Mouse (Mus musculus): ENCODE measurements around the gene Gkn1.
A peak's percentile ranks its signal among the peaks of the same experiment; 100 is the strongest.

The Gkn1 gene

DNA sequence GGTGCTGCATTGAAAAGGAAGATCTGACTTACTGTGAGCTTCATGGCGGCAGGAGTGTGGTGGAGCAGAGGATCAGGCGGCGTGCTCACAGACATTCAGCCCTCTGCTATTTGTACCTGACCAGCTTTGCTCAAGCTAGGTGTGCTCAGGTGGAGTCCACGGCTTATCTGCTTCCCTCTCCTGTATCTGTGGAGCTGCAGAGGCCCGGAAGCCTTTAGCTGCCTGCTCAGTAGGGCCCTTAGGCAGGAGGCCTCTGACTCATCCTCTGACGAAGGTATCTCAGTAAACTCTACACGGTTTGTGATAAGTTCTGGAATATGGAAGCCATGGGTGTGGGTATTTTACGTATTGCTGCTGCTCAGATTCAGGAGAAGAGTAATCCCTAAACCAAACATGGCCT is at the start of gene Gkn1:
Gene Gkn1 (minus strand): TSS at position 114 of the 400 bp plus-strand sequence.
- no peak for DNase-seq (ENCODE audit: low read depth)

DNA sequence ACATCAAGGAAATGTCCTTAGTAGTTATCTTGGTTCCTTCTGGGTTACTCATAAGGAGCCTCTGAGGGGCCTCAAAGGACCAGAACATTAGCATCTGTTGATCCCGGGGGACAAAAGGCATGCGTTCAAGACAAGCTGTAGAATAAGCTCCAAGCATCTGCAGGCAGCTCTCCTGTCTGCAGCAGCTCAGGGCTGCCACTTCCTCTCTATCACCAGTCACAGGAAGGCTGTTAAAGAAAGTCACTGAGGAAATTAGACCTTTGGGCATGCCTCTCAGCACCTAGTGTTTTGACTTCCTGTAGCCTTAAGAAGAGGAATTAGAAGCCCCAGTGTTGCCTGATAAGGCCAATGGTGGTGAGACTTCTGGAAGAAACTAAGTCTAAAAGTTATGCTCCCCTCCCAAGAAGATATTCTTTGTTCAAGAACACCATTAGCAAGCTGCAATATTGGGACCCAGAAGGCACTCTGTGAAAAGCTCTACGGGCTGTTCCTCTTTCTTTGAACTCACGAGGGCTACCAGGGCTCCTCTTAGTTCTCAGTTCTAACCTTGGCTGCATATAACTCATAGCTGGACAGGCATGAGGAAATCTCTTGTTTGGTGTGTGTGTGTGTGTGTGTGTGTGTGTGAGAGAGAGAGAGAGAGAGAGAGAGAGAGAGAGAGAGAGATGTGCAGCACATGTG is 49.3 kb upstream of the Gkn1 start:
- DNase-seq (ENCODE audit: low read depth), result peak; percentile 65

DNA sequence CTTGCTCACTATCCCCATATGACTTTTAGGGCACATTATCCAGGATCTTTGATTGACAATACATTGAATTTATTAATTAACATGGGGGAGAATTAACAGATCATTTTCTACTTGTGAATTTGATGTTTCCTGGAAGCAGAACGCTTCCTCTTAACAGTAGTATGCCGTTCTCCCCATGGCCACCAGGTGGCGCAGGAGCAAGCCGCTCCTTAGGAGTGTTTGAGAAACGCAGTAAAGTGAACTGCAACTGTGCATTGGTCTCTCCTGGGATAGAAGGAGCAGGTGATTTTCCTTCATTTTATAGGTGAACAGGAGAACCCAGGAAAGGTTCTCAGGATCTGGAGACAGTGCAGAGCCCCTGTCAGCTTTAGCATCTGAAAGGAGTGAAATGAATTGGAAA is 48.4 kb upstream of the Gkn1 start:
- peak; percentile 88 for DNase-seq (ENCODE audit: low read depth)

DNA sequence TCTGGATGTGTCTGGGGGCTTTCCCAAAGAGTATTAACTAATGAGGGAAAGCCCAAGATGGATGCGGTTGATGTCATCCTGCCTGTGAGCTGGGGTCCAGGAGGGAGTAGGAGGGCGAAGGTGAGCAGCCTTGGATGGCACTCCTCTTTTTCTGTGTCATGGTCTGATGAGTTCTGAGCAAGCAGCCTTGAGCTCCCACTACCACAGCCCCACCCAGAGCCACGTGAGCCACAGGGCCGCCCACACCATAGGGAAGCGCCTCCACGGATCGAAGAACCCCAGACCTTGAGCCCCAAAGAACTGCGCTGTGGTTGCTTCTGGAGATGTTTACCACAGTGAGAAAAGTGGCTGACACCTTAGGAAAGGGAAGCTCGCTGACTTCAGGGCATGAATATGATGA is 44.0 kb upstream of the Gkn1 start:
- no peak for DNase-seq (ENCODE audit: low read depth)

DNA sequence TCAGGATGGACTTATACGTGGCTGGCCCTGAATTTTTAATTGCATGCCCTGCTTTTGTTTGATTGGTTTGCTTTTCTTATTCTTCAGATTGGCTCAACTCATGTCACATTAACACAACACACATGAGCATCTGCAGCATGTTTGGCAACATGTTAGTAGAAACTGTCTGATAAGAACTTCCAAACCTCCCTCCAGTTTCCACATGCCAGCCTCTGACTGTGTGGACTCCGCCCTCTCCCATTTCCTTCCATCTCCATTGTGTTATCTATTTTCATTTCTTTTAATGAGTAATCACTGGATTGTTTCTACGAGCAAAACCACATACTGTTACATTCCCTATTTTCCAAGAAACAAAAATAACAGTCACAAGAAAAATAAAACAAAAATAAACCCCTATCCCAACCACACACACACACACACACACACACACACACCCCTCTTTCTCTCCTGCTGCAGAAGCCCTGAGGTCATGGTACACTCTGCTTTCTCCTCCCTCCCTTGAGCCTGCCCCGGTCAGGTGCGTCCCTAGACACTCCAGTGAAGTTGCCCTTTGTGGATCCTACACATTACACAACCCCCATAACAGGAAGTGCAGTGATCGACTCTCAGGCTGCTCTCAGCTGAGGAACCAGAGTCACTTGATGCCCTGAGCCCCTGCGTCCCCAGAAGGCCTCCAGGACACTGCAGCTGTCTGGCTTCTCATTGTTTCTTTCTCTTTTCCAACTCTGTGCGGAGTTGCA is 42.9 kb upstream of the Gkn1 start:
- DNase-seq (ENCODE audit: low read depth), result no peak

DNA sequence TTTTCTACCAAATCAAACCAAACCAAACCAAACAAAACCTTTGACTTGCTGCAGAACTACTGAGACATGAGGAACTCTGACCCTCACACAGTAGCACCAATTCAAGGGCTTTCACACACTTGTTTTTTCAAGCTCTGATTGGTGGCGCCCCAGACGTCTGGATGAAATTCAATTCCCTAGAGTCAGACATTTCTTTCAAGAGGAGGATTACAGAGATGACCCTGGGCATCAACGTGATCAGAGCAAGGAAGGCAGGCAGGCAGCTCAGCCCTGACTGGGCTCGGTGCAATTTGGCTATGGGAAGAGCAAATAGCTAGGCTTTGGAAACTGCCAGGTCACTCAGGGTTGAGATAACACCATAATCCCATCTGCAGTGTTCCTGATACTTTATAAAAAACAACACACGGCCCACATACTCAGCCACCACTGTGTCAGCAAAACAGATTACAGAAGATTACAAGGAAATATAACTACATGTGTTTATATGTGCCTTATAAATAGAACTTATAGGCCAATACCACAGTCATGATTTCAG is 38.8 kb upstream of the Gkn1 start:
- DNase-seq (ENCODE audit: low read depth), result no peak

DNA sequence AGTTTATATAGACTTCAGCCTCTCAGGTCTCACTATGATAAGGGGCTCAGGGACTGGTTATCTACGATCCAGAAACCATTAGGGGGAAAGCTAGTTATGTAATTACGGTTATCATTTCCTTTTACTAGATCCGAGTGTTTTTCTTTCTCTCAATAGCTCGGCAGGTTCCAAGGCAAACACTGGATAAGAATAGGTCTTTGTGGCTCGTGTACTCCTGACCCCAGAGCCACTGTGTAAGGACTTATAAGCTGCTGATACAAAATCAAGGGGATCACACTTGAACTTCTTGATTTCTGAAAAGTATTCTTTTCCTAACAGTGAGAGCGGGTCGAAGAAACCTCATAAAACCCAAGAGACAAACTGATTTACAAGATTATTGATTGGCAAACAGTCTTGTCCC is 38.1 kb upstream of the Gkn1 start, which contains the start of gene Gkn3:
Gene Gkn3 (minus strand): TSS at position 59 of the 400 bp plus-strand sequence.
- DNase-seq (ENCODE audit: low read depth), result no peak

DNA sequence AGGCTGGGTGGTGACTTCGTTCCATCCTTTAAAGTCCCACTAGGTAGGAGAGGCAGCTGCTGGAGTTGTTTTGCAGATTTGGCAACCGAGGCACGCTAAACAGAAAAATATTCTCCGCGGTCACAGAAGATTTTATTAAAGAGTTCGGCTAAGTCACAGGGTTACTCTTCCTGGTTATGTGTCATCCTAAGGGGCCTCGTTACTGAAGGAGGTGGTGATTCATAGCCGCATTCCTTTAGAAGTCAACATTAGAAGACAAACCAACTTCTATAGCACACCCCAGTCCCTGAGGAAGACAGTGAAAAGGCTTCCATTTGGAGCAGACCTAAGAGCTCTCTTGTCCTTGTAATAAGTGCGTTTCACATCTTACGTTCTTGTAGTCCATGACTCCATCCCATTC is 35.9 kb upstream of the Gkn1 start:
- DNase-seq (ENCODE audit: low read depth), result no peak

DNA sequence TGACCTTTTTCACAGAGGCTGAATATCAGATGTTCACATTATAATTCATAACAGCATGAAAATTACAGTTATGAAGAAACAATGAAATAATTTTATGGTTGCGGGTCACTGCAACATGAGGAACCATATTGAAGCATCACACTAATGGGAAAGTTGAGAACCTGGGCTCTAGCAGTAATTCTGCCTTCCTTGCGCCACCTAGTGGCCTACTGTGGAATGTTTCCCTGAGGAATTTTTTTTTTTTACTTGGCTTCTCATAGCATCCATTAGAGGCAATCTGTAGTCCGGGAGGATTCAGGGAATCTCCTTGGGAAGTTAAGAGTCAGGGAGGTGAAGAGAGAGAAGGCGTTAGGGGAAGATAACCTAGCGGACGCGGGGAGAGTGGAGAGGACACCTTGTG is 35.5 kb upstream of the Gkn1 start:
- DNase-seq (ENCODE audit: low read depth), result peak; percentile 77

DNA sequence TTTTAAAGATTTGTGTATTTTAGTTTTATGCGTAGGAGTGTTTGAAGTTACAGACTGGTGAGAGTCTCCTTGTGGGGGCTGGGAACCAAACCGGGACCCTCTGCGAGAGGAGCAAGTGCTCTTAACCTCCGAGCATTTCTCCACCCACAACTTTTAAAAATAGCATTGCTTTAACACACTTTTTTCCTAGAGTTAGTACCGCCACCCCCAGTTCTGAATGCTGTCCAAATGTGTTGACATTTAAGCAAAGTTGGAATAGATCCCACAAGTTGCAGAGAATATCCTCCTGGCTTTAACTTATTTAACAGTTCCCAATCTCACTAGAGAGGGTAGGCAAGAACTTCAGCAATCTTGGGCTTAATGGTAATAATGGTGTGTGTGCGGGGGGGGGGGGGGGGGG is 34.0 kb upstream of the Gkn1 start:
- DNase-seq (ENCODE audit: low read depth), result no peak

DNA sequence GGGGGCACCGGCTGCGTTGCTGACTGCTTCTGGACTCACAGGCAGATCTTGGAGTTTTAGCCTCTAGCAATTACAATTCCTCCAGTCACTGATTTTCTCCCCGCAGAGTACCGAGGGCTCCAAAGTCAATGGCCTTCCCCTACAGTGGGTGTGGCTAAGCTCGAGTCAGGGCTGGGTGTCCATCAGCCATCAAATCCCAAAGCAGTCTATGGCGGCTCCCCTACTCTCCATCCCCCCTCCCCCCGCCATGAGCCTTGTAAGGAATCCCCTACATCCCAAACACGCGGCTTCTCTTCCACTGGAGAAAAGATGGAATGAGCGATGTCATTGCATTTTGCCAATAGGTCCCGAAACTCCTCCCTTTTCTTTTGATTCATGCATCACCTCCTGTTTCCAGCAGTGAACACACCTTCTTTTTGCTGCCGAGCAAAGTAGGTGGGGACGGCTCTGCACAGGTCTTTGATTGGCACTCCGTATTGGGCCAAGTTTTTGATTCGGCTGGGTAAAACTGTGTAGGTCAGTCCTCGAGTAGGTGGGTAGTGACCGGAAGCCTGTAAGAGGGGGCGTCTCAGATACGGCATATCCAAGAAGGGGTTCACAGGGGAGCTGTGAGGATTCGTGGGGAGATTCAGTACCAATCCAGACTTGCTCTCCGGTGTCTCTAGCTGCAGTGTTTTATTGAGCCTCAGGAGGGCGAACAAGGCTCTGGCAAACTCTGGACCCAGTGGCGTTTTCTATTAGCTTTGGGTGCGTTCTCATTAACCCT is 33.4 kb upstream of the Gkn1 start:
- peak; percentile 16 for DNase-seq (ENCODE audit: low read depth)

DNA sequence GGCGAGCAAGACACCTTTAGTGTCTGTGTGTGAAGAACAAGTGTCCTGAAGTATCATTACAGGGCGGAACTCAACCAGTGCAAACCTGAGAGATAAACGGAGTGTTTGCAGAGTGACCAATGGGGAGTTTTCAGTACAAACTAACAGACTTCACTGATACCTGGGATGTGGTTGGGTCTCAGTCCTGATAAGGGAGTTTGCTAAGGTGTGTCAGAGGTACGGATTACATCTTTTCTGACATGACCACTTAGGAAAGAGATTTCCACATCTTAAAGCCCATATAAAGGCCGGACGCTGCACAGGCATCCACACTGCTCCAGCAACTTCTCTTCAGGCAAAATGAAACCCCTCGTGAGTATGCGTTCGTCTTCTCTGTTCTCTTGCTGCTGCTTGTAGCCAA is 22.3 kb upstream of the Gkn1 start, which contains the start of gene Gkn2:
Gene Gkn2 (plus strand): TSS at position 301 of the 400 bp plus-strand sequence.
- no peak for DNase-seq (ENCODE audit: low read depth)

DNA sequence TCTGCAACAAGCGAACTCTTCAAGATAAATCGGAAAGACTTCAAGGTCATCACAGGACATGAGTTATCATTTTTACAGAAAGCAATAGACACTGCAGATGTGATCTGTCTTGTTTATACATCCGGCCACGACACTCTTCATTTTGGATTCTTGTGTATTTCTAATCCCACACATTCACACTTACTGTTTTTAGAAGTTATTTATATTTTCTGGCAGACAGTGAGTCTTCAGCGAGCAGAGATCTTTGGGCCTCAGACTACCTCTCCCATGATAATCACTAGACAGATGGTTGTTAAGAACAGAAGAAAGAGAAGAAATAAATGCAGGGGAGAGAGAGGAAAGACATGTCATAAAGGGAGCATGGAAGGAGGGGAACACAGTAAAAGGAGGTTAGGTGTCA is 18.5 kb upstream of the Gkn1 start:
- no peak for DNase-seq (ENCODE audit: low read depth)

DNA sequence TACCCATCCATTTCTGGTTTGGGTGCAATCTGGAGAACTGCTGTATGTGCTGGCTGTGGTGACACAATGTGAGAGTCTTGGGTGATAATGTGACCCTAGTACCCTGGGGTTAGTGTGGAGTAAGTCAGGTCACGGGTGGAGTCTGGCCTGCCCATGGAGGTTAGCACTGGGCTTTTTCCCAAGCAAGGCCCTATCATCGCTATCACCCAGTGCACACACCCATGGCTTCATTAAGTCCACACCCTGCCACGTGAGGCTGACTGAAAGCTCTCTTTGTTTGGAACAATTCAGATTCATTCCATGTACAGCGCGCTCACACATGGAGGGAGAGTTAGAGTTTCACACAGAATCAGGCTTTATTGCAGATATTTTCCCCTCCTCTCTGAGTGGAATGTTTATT is 3.7 kb upstream of the Gkn1 start:
- DNase-seq (ENCODE audit: low read depth), result no peak

DNA sequence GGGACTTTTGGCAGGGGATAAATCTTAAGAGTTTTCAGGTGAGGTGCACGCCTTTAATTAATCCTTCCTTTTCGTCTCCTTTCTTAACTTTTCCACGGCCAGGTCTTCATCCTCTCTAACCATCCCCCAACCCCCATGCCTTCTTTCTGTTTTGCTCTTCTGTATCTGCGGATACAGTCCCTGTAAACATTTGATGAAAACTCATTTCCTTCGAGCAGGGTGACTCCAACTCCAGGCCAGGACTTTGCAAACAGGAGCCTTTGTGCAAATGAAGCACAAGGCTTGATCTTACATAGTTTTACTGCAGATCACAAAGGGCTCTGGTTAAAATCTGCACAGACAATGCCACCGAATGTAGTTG is 14.8 kb downstream of the Gkn1 start:
- no peak for DNase-seq (ENCODE audit: low read depth)

DNA sequence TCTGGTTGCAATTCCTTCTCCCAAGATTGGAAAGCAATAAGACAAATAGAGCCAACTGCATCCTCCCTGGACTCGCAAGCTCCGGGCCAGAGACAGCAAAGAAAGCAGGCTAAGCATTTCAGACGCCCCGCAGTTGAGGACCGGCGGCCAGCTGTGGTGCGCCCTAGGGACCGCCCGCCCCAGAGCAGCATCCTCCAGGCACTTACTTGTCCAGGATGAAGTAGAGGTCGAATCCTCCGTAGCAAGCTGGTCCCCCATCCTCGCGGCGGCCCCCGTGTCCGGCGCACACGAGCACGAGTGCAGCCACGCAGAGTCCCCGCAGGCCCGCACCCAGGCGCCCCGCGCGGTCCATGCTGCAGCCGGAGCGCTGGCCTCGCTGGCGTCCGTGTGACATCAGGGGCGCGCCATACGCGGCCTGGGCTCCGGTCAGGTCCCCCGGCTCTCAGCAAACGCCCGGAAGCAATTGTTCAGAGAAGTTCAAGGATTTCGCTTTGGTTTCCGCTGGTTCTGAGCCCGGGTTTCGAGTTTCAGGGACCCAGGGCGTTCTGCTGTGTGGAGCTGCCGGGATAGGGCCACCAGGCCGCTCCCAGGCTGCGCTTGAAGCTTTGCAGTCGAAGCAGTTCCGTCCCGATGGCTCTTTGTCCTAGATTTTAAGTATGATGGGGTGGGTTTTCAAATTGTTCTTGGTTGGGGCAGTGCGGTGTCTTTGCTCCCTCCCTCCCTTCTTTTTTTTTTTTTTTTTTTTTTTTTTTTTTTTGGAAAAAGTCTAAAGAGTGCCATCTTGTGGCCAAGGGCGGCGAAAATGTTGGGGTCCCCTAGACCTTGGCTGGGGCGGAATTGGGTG is 15.4 kb downstream of the Gkn1 start, which contains the start of gene Antxr1:
Gene Antxr1 (minus strand): TSS at position 731 of the 844 bp plus-strand sequence.
- DNase-seq (ENCODE audit: low read depth), result peak; percentile 51

DNA sequence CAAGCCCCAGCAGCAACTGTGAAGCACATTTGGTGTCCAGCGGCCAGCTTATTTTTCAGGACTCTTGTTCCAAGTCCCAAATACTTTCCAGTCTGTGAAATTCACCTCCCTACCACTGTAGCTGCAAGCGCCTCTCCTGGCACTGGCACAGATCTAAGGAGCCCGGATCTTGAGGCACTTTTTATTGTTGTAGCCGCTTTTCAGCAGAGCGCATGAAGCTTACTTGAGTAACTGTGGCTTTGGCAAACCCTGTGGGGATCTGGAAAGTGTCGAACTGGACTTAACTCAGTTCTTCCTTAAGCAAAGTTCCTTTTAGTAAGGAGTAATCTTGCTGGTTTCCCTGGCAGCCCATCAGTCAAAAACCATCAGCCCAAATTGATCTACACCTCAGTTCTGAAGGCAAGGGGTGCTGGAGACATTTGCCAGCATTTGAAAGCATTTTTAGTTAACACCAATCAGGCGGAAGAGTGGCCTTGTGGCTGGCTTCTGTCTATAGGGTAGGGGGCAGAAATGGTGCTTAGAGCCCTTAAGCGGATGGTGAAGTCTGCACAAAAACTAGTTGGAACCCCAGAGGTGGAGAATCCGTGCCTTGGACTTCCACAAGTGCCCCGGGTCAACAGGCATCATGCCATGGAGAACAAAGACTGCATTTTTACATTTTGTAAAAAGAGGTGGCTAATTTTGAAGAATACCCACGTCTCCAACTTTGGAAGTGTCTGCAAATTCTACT is 16.2 kb downstream of the Gkn1 start:
- DNase-seq (ENCODE audit: low read depth), result peak; percentile 3

DNA sequence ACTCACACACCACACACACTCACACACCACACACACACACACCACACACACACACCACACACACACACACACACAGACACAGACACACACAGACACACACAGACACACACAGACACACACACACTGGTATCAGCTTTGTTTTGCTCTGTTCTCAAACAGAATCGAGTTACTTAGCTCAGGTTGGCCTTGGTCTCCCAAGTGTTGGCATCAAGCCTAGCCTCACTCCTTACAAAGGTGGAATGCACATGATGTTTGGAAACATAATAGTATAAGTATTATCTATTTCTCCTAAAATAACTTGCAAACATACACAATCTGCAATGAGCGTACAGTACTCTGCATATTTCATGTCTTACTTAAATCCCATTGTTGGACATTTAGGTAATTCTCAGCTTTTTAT is 18.4 kb downstream of the Gkn1 start:
- DNase-seq (ENCODE audit: low read depth), result no peak

DNA sequence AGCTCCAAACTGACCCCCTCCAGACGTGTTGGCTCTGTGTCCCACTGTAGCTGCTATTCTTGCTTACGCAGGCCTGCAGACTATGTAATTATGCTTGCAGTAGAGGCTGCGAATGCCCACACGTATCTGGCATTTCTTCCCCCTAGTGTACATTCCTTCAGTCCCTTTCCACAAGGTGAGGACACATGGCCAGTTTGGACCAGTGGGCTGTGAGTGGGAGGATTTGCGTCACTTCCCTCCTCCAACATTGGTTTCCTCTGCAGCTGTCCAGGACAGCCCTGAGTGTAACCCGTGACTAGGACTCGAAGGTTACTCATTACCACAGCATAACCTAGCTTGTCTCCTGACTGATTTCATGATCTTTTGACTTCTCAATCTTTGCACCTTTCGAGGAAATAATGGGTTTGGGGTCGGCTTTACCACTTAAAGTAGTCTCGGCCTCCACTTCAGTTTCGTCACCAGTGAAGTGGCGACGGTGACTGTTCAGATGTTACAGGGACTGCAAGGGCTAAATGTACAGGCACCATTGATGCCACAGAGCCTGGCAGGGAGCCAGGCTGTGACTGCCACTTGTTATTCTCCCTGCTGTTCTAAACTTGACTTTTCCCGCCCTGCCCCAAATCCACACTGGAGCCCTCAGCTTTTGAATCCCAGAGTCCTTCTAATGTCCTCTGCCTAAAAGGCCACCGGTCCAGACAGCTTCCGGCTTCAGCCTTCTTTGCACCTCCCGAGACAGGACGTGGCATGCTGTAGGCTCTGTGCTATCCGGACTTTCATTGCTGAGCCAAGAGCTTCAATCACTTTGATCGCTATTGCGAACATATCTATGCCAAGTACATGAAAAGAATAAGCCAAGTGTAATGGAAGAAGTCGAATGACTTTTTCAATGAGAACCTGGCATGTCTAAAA is 22.2 kb downstream of the Gkn1 start:
- DNase-seq (ENCODE audit: low read depth), result no peak

DNA sequence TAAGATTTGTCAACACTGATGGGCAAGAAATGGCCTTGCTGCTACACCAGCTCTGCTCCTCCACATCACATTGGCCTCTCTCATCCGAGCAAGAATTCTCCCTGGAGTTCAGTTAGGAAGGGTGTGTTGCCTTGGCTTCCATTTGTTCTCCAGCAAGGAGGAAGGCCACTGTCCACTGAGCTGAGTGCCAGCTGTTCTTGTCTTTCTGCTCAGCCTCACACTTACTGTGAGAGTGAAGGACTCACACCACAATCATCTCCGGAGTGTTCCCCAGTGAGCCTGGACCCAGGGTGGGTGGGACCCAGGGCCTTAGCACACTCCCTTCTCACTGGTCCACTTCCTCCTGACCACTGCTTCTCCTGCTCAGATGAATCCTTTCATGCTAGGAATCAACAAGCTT is 23.8 kb downstream of the Gkn1 start:
- DNase-seq (ENCODE audit: low read depth), result no peak
